Mouse (Mus musculus) sigmoid colon, adult 10 weeks (tissue): ENCODE measurements around the gene Cyp3a59. TPM values are rescaled to one million over a fixed set of nuclear protein-coding genes. Genes with fewer than 3 reads are reported as not detected.

Source experiments
- polyA plus RNA-seq: library from polyadenylated mRNA; stranded (reverse); fragments of 350-450 nt; fragmentation: Illumina TruSeq; extraction: RNeasy Lipid Tissue Mini Kit (QIAGEN cat#74804); gene quantifications from one replicate; pipeline ENCODE4 v1.2.3, GENCODE M21; 2014; ENCODE audit warnings: low read depth, low replicate concordance

Gene Cyp3a59
- not detected for polyA plus RNA-seq

GRCm38 (mm10) chr5:146078945-146079344 is at the start of gene Cyp3a59:
Cyp3a59 (plus strand) TSS chr5:146079257.

DNA sequence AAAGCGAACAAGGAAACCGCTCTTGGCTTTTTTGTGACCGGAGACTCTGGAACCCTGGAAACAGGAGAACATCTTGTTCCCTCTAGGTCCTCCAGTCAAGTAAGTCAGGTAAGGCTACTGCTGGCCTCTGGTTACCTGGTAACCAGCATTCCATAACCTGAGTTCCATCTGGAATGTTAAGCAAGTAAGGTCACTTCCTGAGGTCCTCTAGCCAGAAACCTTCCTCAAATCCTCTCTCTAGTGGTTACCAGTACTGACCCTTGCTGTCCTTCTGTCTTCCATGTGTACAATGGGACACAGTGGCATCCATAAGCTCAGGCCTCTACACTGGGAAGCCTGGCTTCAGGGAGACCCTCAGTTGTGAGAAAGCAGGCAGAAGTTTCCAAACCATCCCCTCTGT is 81.4 kb downstream of the Cyp3a59 start, which contains the start of gene Gm5565:
Gm5565 (minus strand) TSS at position 101 of the 400 bp plus-strand sequence.

Other genes starting within 250 kb of the Cyp3a59 start
- gene Cyp3a11, start 199.3 kb upstream of the Cyp3a59 start, polyA plus RNA-seq: 0.28 TPM
- gene Cyp3a25, start 69.6 kb upstream of the Cyp3a59 start, polyA plus RNA-seq: not detected
- not detected for gene Gm5565, start 81.3 kb downstream of the Cyp3a59 start, polyA plus RNA-seq
- gene Gm6309, start 91.5 kb downstream of the Cyp3a59 start, polyA plus RNA-seq: not detected
- gene 1700001J03Rik, start 106.0 kb downstream of the Cyp3a59 start, polyA plus RNA-seq: not detected
- 83.7 TPM for gene Rnf6, start 142.3 kb downstream of the Cyp3a59 start, polyA plus RNA-seq
- 124 TPM for gene Cdk8, start 152.0 kb downstream of the Cyp3a59 start, polyA plus RNA-seq